Mouse (Mus musculus): ENCODE measurements at regions not wholly inside any gene's neighbourhood (a gene's known extent, or its start where the extent isn't known, plus 50 kb on each side); places are given as distances from the start of the nearest gene placed in this dataset.

GRCm38 (mm10) chr3:149090103-149090502, 99.7 kb upstream of the Adgrl2 start:
- no peak overlapping the region for H3K9ac ChIP-seq (replicated peaks; ENCODE audit: low read depth)
- no peak for ATAC-seq
- no peak overlapping the region for H3K4me2 ChIP-seq (replicated peaks; ENCODE audit: low read depth, low read length)
- H3K4me3 ChIP-seq (ENCODE audit: low read depth, low read length) = no peak overlapping the region
- no peaks in the 10 kb centered on the region for H3K36me3 ChIP-seq (ENCODE audit: insufficient read depth, low read length)
- H3K27me3 ChIP-seq (replicated peaks; ENCODE audit: insufficient read depth, low read length) = no peaks in the 10 kb centered on the region
- WGBS = 72% methylated on average over 5 of the region's 5 CpGs
- peaks cover 15% of the 10 kb centered on the region; the same call in 1 of the 2 replicates for H3K4me1 ChIP-seq (ENCODE audit: insufficient read depth, low read depth, low read length)
- DNase-seq (ENCODE audit: low spot score) = no peak
- TF ChIP-seq EP300 (IDR thresholded peaks at IDR 0.05) (no peak), CTCF (IDR thresholded peaks at IDR 0.05) (no peak)
- H3K27ac ChIP-seq (ENCODE audit: low read length) = no peak overlapping the region
- H3K9me3 ChIP-seq (ENCODE audit: low read length) = no peaks in the 10 kb centered on the region

GRCm38 (mm10) chr3:149088621-149089128, 98.3 kb upstream of the Adgrl2 start:
- Histone ChIP-seq H3K27ac (ENCODE audit: low read length) (no peak overlapping the region), H3K36me3 (ENCODE audit: insufficient read depth, low read length) (no peaks in the 10 kb centered on the region), H3K27me3 (replicated peaks; ENCODE audit: insufficient read depth, low read length) (no peaks in the 10 kb centered on the region), H3K9ac (replicated peaks; ENCODE audit: low read depth) (0 out of 2 replicates have a peak overlapping the region, but pooled peaks have one; percentile 13), H3K4me3 (ENCODE audit: low read depth, low read length) (peak overlapping the region; percentile 11; the same call in 1 of the 2 replicates), H3K4me1 (ENCODE audit: insufficient read depth, low read depth, low read length) (peaks cover 21% of the 10 kb centered on the region; the same call in 1 of the 2 replicates), H3K4me2 (replicated peaks; ENCODE audit: low read depth, low read length) (peak overlapping the region; percentile 53), H3K9me3 (ENCODE audit: low read length) (no peaks in the 10 kb centered on the region)
- DNase-seq (ENCODE audit: low spot score) (peak; percentile 60), ATAC-seq (peak; percentile 47)
- TF ChIP-seq EP300 (IDR thresholded peaks at IDR 0.05) (no peak), CTCF (IDR thresholded peaks at IDR 0.05) (no peak)
- 12% methylated on average over 16 of the region's 16 CpGs for WGBS

- 37% methylated on average over 8 of the region's 8 CpGs for WGBS
- no peak for DNase-seq (ENCODE audit: low spot score)
- no peak for ATAC-seq
Measured at GRCm38 (mm10) chr3:149087488-149087887, 97.1 kb upstream of the Adgrl2 start.

GRCm38 (mm10) chr3:149086704-149087103, 96.3 kb upstream of the Adgrl2 start:
- Histone ChIP-seq H3K4me1 (ENCODE audit: insufficient read depth, low read depth, low read length) (peaks cover 25% of the 10 kb centered on the region; the same call in 1 of the 2 replicates), H3K36me3 (ENCODE audit: insufficient read depth, low read length) (no peaks in the 10 kb centered on the region), H3K4me2 (replicated peaks; ENCODE audit: low read depth, low read length) (no peak overlapping the region; the same call in 1 of the 2 replicates), H3K4me3 (ENCODE audit: low read depth, low read length) (no peak overlapping the region), H3K27me3 (replicated peaks; ENCODE audit: insufficient read depth, low read length) (no peaks in the 10 kb centered on the region), H3K27ac (ENCODE audit: low read length) (no peak overlapping the region), H3K9ac (replicated peaks; ENCODE audit: low read depth) (no peak overlapping the region), H3K9me3 (ENCODE audit: low read length) (no peaks in the 10 kb centered on the region)
- ATAC-seq = no peak
- no peak for DNase-seq (ENCODE audit: low spot score)
- WGBS = 19% methylated on average over 5 of the region's 5 CpGs
- TF ChIP-seq CTCF (IDR thresholded peaks at IDR 0.05) = no peak
- TF ChIP-seq EP300 (IDR thresholded peaks at IDR 0.05) = 0 out of 2 replicates have a peak, but pooled peaks have one; percentile 36

More at GRCm38 (mm10) chr3:149087488-149087887, 97.1 kb upstream of the Adgrl2 start:
- Histone ChIP-seq H3K4me2 (replicated peaks; ENCODE audit: low read depth, low read length) (no peak overlapping the region), H3K36me3 (ENCODE audit: insufficient read depth, low read length) (no peaks in the 10 kb centered on the region), H3K9ac (replicated peaks; ENCODE audit: low read depth) (no peak overlapping the region), H3K9me3 (ENCODE audit: low read length) (no peaks in the 10 kb centered on the region), H3K27ac (ENCODE audit: low read length) (no peak overlapping the region), H3K4me3 (ENCODE audit: low read depth, low read length) (no peak overlapping the region), H3K4me1 (ENCODE audit: insufficient read depth, low read depth, low read length) (peaks cover 25% of the 10 kb centered on the region; the same call in 1 of the 2 replicates), H3K27me3 (replicated peaks; ENCODE audit: insufficient read depth, low read length) (no peaks in the 10 kb centered on the region)
- no peak for TF ChIP-seq EP300 (IDR thresholded peaks at IDR 0.05)
- no peak for TF ChIP-seq CTCF (IDR thresholded peaks at IDR 0.05)

- no peak overlapping the region for H3K4me2 ChIP-seq (replicated peaks; ENCODE audit: low read depth, low read length)
- H3K9me3 ChIP-seq (ENCODE audit: low read length) = no peaks in the 10 kb centered on the region
- TF ChIP-seq EP300 (IDR thresholded peaks at IDR 0.05) (no peak), CTCF (IDR thresholded peaks at IDR 0.05) (no peak)
- H3K27me3 ChIP-seq (replicated peaks; ENCODE audit: insufficient read depth, low read length) = no peaks in the 10 kb centered on the region
- H3K4me1 ChIP-seq (ENCODE audit: insufficient read depth, low read depth, low read length) = peaks cover 25% of the 10 kb centered on the region; the same call in 1 of the 2 replicates
- 73% methylated on average over 3 of the region's 3 CpGs for WGBS
- H3K27ac ChIP-seq (ENCODE audit: low read length) = peak overlapping the region; percentile 63
- no peaks in the 10 kb centered on the region for H3K36me3 ChIP-seq (ENCODE audit: insufficient read depth, low read length)
- ATAC-seq (no peak), DNase-seq (ENCODE audit: low spot score) (no peak)
- H3K4me3 ChIP-seq (ENCODE audit: low read depth, low read length) = no peak overlapping the region
- no peak overlapping the region for H3K9ac ChIP-seq (replicated peaks; ENCODE audit: low read depth)
Measured at GRCm38 (mm10) chr3:149086086-149086485, 95.7 kb upstream of the Adgrl2 start.

GRCm38 (mm10) chr3:149084861-149085598, 94.7 kb upstream of the Adgrl2 start:
- ATAC-seq (peak; percentile 65), DNase-seq (ENCODE audit: low spot score) (peak; percentile 63)
- peak overlapping the region; percentile 63; the same call in 1 of the 2 replicates for H3K27ac ChIP-seq (ENCODE audit: low read length)

More at GRCm38 (mm10) chr3:149084861-149085598, 94.7 kb upstream of the Adgrl2 start:
- 46% methylated on average over 10 of the region's 10 CpGs for WGBS
- peak; percentile 64; the same call in 1 of the 2 replicates for TF ChIP-seq EP300 (IDR thresholded peaks at IDR 0.05)
- no peak for TF ChIP-seq CTCF (IDR thresholded peaks at IDR 0.05)
- H3K9me3 ChIP-seq (ENCODE audit: low read length) = no peaks in the 10 kb centered on the region
- H3K4me3 ChIP-seq (ENCODE audit: low read depth, low read length) = no peak overlapping the region
- H3K27me3 ChIP-seq (replicated peaks; ENCODE audit: insufficient read depth, low read length) = no peaks in the 10 kb centered on the region
- peaks cover 25% of the 10 kb centered on the region; the same call in 1 of the 2 replicates for H3K4me1 ChIP-seq (ENCODE audit: insufficient read depth, low read depth, low read length)
- no peak overlapping the region for H3K4me2 ChIP-seq (replicated peaks; ENCODE audit: low read depth, low read length)
- H3K36me3 ChIP-seq (ENCODE audit: insufficient read depth, low read length) = no peaks in the 10 kb centered on the region
- no peak overlapping the region for H3K9ac ChIP-seq (replicated peaks; ENCODE audit: low read depth)

Measured in lung, postnatal 0 days (tissue).